Mouse (Mus musculus): ENCODE results near the gene Col15a1. TPM values are rescaled to one million over a fixed set of nuclear protein-coding genes. Genes with fewer than 3 reads are reported as not detected.

The Col15a1 gene
- total RNA-seq, 1 experiment from 2014 or later, result 0.38 TPM

Other genes with a start within 250 kb of the Col15a1 start
- gene Gabbr2, start 216.3 kb upstream of the Col15a1 start, total RNA-seq (2017), result not detected in 3 replicates
- gene Anks6, start 150.7 kb upstream of the Col15a1 start, total RNA-seq (2017), result 0.57 to 0.97 TPM in 2 of 3 replicates, not detected in the other
- 4.6 to 9.7 TPM (median 5.0 TPM) in 3 replicates for gene Galnt12, start 116.3 kb upstream of the Col15a1 start, total RNA-seq (2017)
- 149 to 221 TPM (median 220 TPM) in 3 replicates for gene Tgfbr1, start 145.1 kb downstream of the Col15a1 start, total RNA-seq (2017)

All from monocyte, adult 5-6 weeks (primary cell).